Mouse (Mus musculus) limb, embryonic 11.5 days (tissue): ENCODE measurements around the gene H2-Ob. TPM values are rescaled to one million over a fixed set of nuclear protein-coding genes. Genes with fewer than 3 reads are reported as not detected.

Source experiments
- ATAC-seq: fragments of 200-750 bp; cut with Nextera tagmentation; 2 replicates; pipeline ENCODE4 v1.8.0; 2017; ENCODE audit warnings: low read depth; ENCODE audit not compliant: insufficient number of reproducible peaks, low FRiP score, low TSS enrichment
- DNase-seq: peaks from one replicate; pipeline ENCODE4 v3.0.0-alpha.2; 2015; ENCODE audit warnings: low spot score
- H3K27ac ChIP-seq: fragments of 300-500 bp; sonication (generic); replicated peaks from 2 replicates; pipeline ENCODE4 v1.5.1; 2014; ENCODE audit warnings: low read depth, mild to moderate bottlenecking, low read length
- H3K27me3 ChIP-seq: fragments of 300-500 bp; sonication (generic); 2 replicates; pipeline ENCODE4 v1.6.1; 2014; ENCODE audit warnings: mild to moderate bottlenecking, low read length, mixed read lengths; ENCODE audit not compliant: control insufficient read depth, insufficient read depth
- H3K36me3 ChIP-seq: fragments of 300-500 bp; sonication (generic); 2 replicates; pipeline ENCODE4 v1.6.1; 2014; ENCODE audit warnings: mild to moderate bottlenecking, low read length, moderate library complexity, mixed read lengths; ENCODE audit not compliant: control insufficient read depth, insufficient read depth
- H3K4me1 ChIP-seq: fragments of 300-500 bp; sonication (generic); 2 replicates; pipeline ENCODE4 v1.6.1; 2014; ENCODE audit warnings: low read length, mixed read lengths; ENCODE audit not compliant: control insufficient read depth, insufficient read depth
- H3K4me2 ChIP-seq: fragments of 300-500 bp; sonication (generic); 2 replicates; pipeline ENCODE4 v1.6.1; 2014; ENCODE audit warnings: low read depth, mild to moderate bottlenecking, moderate library complexity; ENCODE audit not compliant: severe bottlenecking
- H3K4me3 ChIP-seq: fragments of 300-500 bp; sonication (generic); 2 replicates; pipeline ENCODE4 v1.5.1; 2014; ENCODE audit warnings: low read depth, low read length
- H3K9ac ChIP-seq: fragments of 300-500 bp; sonication (generic); 2 replicates; pipeline ENCODE4 v1.6.1; 2014; ENCODE audit warnings: mild to moderate bottlenecking, low read length
- H3K9me3 ChIP-seq: fragments of 300-500 bp; sonication (generic); 2 replicates; pipeline ENCODE4 v1.6.1; 2016; ENCODE audit warnings: low read length; ENCODE audit not compliant: control insufficient read depth
- WGBS: fragments of 180-500 bp; shearing (Covaris S2); extraction: QIAGEN DNeasy Blood & Tissue Kit; methylation state at CpG from one replicate; pipeline ENCODE4 v1.1.7; 2014; 5-methylcytosine and 5-hydroxymethylcytosine counted together
- polyA plus RNA-seq: library from polyadenylated mRNA; unstranded; fragments of >200 nt; fragmentation: Nextera tagmentation; extraction: Ambion mirVana; gene quantifications from 2 replicates; pipeline ENCODE4 v1.2.1, GENCODE M21; 2014

The H2-Ob gene
- polyA plus RNA-seq, 1 experiment from 2014 or later = not detected

DNA sequence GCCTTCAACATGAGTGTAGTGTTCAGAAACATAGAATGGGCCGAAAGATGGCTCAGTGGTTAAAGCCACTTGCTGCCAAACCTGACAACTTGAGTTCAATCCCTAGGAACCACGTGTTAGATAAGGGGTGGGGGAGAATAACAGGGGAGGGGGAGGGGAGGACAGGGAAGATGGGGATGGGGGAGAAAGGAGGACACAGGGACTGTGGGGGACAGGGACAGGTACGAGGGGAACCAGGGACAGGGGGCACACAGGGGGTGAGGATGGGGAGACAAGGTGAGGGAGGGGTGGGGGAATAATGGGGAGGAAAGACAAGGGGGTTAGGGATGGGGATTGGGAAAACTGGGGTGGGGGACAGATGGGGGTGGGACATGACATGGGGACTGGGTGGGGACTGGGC, 1.7 kb downstream of the H2-Ob start:
- Histone ChIP-seq H3K27me3 (no peaks in the 10 kb centered on the region), H3K9ac (no peak overlapping the region), H3K27ac (no peak overlapping the region), H3K9me3 (no peaks in the 10 kb centered on the region), H3K4me1 (no peaks in the 10 kb centered on the region), H3K4me3 (no peak overlapping the region), H3K4me2 (no peak overlapping the region), H3K36me3 (no peaks in the 10 kb centered on the region)
- DNase-seq (no peak), ATAC-seq (no peak)
- WGBS = 65% methylated on average over 3 of the region's 3 CpGs

DNA sequence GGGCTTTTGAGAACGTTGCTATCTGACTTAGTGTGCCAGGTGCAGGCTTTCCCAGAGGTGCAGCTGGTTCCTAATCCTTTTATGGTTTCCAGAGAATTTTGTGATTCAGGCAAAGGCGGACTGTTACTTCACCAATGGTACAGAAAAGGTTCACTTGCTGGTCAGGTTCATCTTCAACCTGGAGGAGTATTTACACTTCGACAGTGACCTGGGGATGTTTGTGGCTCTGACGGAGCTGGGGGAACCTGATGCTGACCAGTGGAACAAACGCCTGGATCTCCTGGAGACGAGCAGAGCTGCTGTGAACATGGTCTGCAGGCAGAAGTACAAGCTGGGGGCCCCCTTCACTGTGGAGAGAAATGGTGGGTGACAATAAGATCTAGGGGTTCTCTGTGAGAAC, 2.2 kb downstream of the H2-Ob start:
- Histone ChIP-seq H3K27me3 (no peaks in the 10 kb centered on the region), H3K4me2 (no peak overlapping the region), H3K9ac (no peak overlapping the region), H3K4me3 (no peak overlapping the region), H3K36me3 (no peaks in the 10 kb centered on the region), H3K4me1 (no peaks in the 10 kb centered on the region), H3K9me3 (no peaks in the 10 kb centered on the region), H3K27ac (no peak overlapping the region)
- no peak for ATAC-seq
- DNase-seq = no peak
- WGBS = 75% methylated on average over 6 of the region's 6 CpGs

DNA sequence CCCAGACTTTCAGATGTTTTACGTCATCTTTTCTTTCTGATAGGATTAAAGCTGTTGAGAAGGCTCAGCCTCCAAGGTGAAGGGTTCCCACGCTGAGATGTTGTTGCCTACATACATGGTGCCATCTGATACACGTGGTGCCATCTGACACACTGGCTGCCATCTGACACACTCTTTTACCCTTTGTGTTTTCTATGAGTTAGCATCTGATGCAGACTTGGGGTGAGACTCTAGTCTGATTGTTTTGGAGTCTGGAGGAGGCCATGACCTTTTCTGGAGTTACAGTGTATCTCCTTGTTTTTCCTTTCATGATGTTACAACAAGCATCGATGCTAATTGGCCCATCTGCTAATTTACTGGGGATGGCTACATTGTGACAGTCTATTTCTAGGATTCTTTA, 6.0 kb downstream of the H2-Ob start:
- 81% methylated on average over 4 of the region's 4 CpGs for WGBS

DNA sequence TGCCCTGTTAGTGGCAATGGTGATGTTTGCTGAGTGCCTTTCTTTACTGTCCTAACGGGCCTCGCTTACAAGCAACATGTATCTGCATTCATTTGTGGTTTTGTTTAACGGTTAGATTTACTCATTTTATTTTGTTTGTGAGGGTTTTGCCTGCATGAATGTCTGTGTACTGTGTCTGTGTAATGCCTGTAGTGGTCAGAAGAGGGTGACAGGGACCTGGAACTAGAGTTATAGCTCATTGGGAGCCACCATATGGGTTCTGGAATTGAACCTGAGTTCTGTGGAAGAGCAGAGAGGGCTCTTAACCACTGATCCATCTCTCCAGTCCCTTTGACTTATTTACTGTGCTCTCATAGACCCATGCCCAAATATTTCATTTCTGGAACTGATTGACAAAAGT, 8.3 kb downstream of the H2-Ob start:
- Histone ChIP-seq H3K9me3 (no peaks in the 10 kb centered on the region), H3K27me3 (no peaks in the 10 kb centered on the region), H3K27ac (no peak overlapping the region), H3K4me2 (no peak overlapping the region), H3K9ac (no peak overlapping the region), H3K4me1 (no peaks in the 10 kb centered on the region), H3K4me3 (no peak overlapping the region), H3K36me3 (no peaks in the 10 kb centered on the region)
- ATAC-seq (no peak), DNase-seq (no peak)
- 82% methylated on average over 3 of the region's 3 CpGs for WGBS

More for the DNA sequence above, 6.0 kb downstream of the H2-Ob start:
- Histone ChIP-seq H3K9me3 (no peaks in the 10 kb centered on the region), H3K27me3 (no peaks in the 10 kb centered on the region), H3K27ac (no peak overlapping the region), H3K4me1 (no peaks in the 10 kb centered on the region), H3K9ac (no peak overlapping the region), H3K4me3 (no peak overlapping the region), H3K36me3 (no peaks in the 10 kb centered on the region), H3K4me2 (no peak overlapping the region)
- DNase-seq (no peak), ATAC-seq (no peak)

DNA sequence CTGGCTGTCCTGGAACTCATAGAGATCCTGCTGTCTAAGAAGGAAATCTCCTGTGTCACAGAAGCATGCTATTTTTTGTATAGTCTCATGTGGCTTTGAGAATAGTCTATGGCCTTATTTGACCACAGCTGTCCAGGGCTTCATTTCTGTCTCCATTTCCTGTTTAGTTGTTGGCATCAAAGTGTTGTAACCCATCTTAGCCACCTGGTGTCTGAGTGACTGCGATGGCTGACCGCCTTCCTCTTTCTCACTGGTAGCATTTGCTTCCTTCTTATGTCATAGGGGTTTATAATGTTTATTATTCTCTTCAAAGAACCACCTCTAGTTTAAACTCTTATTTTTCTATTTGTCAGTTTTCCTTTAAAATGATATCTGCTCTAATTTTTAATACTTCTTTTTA, 10.1 kb downstream of the H2-Ob start:
- WGBS = 64% methylated on average over 2 of the region's 2 CpGs
- DNase-seq = no peak
- no peak overlapping the region for H3K4me3 ChIP-seq
- no peaks in the 10 kb centered on the region for H3K9me3 ChIP-seq
- H3K9ac ChIP-seq = no peak overlapping the region
- H3K4me1 ChIP-seq = no peaks in the 10 kb centered on the region
- ATAC-seq = no peak
- no peak overlapping the region for H3K4me2 ChIP-seq
- no peaks in the 10 kb centered on the region for H3K36me3 ChIP-seq
- no peaks in the 10 kb centered on the region for H3K27me3 ChIP-seq
- no peak overlapping the region for H3K27ac ChIP-seq

DNA sequence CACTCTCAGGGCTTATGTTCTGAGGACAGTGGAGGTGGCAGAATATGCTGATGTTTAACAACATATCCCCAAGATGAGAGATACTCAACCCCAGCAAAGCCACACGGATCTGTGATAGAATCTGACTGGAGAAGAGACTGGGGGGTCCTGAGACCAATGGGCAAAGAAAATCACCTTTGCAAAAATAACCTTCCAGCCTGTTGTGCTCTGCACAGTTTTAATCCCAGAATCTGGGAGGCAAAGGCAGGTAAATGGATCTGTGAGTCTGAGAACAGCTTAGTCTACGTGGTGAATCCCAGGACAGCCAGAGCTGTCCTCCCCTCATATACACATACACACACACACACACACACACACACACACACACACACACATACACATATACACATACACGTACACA, 10.7 kb downstream of the H2-Ob start:
- Histone ChIP-seq H3K36me3 (no peaks in the 10 kb centered on the region), H3K4me1 (no peaks in the 10 kb centered on the region), H3K27ac (no peak overlapping the region), H3K27me3 (no peaks in the 10 kb centered on the region), H3K4me3 (no peak overlapping the region), H3K9ac (no peak overlapping the region), H3K9me3 (no peaks in the 10 kb centered on the region), H3K4me2 (no peak overlapping the region)
- ATAC-seq (no peak), DNase-seq (no peak)
- 52% methylated on average over 3 of the region's 3 CpGs for WGBS

DNA sequence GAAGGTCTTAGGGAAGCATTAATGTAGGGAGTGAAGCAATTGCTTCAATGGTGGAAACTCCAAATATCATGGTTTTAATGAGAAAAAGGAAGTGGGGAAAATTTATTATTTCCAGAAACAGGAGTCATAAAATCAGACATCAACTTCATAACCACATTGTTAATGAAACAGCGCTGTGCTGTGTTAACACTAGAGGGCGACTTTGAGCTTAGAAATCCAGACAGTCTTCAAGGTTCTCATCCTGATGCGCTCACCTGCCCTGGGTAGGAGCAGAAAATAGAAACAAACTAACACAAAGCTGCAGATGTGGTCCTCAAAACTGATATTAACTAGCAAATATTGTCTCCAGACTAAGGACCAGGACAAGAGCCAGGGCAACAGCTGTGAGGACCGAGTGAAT, 11.2 kb downstream of the H2-Ob start:
- Histone ChIP-seq H3K36me3 (no peaks in the 10 kb centered on the region), H3K4me2 (no peak overlapping the region), H3K9me3 (no peaks in the 10 kb centered on the region), H3K4me1 (no peaks in the 10 kb centered on the region), H3K27ac (no peak overlapping the region), H3K9ac (no peak overlapping the region), H3K27me3 (no peaks in the 10 kb centered on the region), H3K4me3 (no peak overlapping the region)
- peak; percentile 56 for DNase-seq
- ATAC-seq = no peak
- WGBS = 17% methylated on average over 4 of the region's 4 CpGs

DNA sequence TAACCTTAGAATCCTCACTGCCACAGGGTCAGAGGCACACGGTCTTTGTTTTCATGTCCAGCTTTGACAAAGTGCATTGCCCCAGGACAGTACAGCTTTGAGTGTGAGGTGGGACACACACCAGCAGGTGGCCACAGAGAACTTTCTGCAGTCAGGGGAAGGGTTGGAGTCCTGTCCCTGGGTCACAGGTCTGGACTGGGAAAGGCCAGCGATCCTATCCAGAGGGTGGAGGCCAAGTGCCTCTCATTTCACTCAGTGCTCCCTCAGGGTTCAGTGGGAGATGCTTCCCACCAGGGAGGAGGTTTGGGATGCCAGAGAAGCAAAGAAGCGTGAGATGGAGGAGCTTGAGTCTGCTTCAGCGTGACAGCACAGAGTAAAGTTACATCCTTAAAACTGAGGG, 13.0 kb downstream of the H2-Ob start:
- no peak overlapping the region for H3K27ac ChIP-seq
- H3K4me2 ChIP-seq = no peak overlapping the region
- H3K9ac ChIP-seq = no peak overlapping the region
- H3K4me3 ChIP-seq = no peak overlapping the region
- ATAC-seq (no peak), DNase-seq (no peak)
- H3K36me3 ChIP-seq = no peaks in the 10 kb centered on the region
- H3K9me3 ChIP-seq = no peaks in the 10 kb centered on the region
- H3K4me1 ChIP-seq = no peaks in the 10 kb centered on the region
- H3K27me3 ChIP-seq = no peaks in the 10 kb centered on the region
- WGBS = 54% methylated on average over 4 of the region's 4 CpGs

DNA sequence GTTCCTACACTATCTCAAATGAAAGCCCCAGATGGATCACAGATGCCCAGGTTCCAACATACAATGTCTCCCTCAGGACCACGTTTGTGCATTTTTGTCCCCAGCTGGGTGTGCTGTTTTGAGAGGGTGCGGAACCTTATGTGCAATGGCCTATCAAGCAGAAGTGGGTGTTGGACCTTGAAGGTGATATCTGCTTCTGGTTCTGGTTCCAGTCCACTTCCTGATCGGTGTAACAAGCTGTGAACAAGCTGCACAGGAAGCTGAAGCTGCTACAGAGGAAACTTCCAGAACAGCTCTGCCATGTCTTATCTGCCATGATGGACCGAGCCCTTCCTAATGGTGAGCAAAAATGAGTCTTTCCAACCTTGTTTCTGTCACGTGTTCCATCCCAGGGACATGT, 17.8 kb downstream of the H2-Ob start:
- ATAC-seq (no peak), DNase-seq (no peak)
- Histone ChIP-seq H3K36me3 (no peaks in the 10 kb centered on the region), H3K4me2 (no peak overlapping the region), H3K9ac (no peak overlapping the region), H3K27me3 (no peaks in the 10 kb centered on the region), H3K4me3 (no peak overlapping the region), H3K27ac (no peak overlapping the region), H3K9me3 (no peaks in the 10 kb centered on the region), H3K4me1 (no peaks in the 10 kb centered on the region)
- 80% methylated on average over 5 of the region's 5 CpGs for WGBS
